Mouse (Mus musculus): Measurements from ENCODE around the gene Tmem151a. TPM values are rescaled to one million over a fixed set of nuclear protein-coding genes. Genes with fewer than 3 reads are reported as not detected.

Tmem151a gene
- total RNA-seq, 4 experiments from 2014 or later: 0.12 TPM; not detected in 3

DNA sequence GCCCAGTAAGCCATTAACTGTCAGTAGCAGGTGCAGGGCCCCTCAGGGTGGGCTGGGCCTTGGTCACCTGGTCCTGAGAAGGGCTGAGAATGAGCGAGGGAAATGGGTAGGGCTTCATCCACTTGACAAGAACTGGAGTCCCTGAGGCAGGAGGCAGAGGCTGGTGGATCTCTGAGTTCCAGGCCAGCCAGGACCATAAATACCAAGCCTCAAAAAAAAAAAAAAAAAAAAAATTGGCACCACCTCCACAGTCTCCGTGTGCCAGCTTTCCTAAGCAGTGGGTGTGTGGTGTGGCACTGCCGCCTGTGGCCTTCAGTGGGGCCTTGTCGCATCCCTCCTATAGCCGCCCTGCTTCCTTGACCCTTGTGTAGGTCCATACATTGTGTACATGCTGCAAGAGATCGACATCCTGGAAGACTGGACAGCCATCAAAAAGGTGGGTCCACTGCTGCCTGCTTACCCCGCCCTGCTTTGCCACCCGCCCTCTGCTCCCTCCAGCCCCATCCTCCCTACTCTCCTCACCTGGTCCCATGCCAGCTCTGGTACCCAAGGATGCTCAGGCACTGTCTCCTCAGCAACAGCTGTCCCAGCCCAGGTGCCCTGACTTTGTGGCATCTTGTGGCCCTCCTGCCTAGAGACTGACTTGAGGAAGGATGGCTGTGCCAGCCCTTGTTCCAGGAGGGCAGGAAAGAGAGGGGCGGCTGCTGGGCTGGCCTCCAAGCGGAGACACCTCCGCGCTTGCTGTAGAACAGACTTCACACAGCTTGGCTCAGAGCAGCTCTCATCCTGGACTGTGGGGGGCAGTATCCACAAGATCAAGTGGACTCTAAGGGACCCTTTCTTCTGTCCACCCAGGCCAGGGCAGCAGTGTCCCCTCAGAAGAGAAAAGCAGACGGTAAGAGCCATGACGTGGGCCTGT, 36.9 kb downstream of the Tmem151a start:
- DNase-seq (ENCODE audit: low spot score in 2 of 2): no peak

GRCm38 (mm10) chr19:5045531-5045930, 39.8 kb downstream of the Tmem151a start:
- DNase-seq (ENCODE audit: low spot score in 2 of 2): no peak

- no peak for DNase-seq (ENCODE audit: low spot score in 2 of 2)
Measured at GRCm38 (mm10) chr19:5041588-5041987, 43.7 kb downstream of the Tmem151a start.

- DNase-seq (ENCODE audit: low spot score in 2 of 2): peak; percentile 78 to 79
Measured at GRCm38 (mm10) chr19:5040862-5041523, 44.3 kb downstream of the Tmem151a start, which contains the start of gene Brms1. Brms1 (plus strand) TSS chr19:5041354.

GRCm38 (mm10) chr19:5039301-5040114, 45.8 kb downstream of the Tmem151a start:
- no peak for DNase-seq (ENCODE audit: low spot score in 2 of 2)

- peak; percentile 74 to 84 for DNase-seq (ENCODE audit: low spot score in 2 of 2)
Measured at GRCm38 (mm10) chr19:5038709-5039156, 46.6 kb downstream of the Tmem151a start, which contains the start of the genes B4gat1 and AC124502.3. B4gat1 (plus strand) TSS chr19:5038826. AC124502.3 (plus strand) TSS chr19:5038891.

- DNase-seq (ENCODE audit: low spot score in 2 of 2): peak; percentile 54 to 64
Measured at GRCm38 (mm10) chr19:5037678-5038571, 47.4 kb downstream of the Tmem151a start.

DNA sequence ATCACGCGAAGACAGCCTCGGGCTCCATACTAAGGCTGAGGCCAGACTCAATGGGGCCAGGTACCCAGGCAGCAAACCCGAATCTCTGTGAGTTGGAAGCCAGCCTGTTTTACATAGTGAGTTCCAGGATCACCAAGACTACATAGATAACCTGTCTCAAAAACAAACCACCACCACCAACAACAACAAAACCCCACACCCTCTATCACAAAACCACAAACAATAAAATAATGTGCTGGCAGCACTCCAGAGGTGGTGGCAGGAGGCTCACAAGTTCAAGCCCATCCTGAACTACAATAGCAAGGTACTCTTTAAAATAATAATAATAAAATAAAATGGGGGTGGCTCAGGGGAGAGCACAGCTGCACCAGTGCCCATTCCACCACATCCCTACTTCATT, 48.8 kb downstream of the Tmem151a start:
- no peak for DNase-seq (ENCODE audit: low spot score in 2 of 2)

DNA sequence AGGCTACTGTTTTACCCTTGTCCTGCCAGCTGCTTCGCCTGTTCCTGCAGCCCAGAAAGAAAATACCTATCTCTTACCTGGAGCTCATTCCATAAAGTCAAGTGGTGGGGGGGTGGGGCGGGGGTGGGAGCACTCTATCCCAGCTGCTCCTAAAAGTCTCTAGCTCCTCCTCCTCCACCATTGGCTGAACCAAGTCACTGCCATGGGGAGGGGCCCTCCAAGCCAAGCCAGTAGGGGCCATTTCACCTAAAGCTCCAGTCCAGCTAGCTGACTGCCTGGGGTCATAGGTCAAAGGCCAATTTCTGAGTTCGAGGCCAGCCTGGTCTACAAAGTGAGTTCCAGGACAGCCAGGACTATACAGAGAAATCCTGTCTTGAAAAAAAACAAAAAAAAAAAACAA, 52.6 kb downstream of the Tmem151a start:
- DNase-seq (ENCODE audit: low spot score in 2 of 2): no peak

DNA sequence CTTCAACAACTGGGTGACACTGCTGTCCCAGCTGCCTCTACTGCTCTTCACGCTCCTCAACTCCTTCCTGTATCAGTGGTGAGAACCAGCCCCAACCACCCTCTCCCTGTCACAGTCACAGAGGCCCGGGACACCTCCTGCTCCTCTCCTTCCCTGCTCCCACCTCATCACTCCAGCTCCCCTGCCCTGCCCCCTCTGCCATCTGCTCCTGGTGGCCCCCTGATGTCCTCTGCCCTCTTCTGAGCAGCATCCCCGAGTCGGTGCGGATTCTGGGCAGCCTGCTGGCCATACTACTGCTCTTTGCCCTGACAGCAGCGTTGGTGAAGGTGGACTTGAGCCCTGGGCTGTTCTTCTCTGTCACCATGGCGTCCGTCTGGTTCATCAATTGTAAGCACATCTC, 59.2 kb downstream of the Tmem151a start:
- no peak for DNase-seq (ENCODE audit: low spot score in 2 of 2)

DNA sequence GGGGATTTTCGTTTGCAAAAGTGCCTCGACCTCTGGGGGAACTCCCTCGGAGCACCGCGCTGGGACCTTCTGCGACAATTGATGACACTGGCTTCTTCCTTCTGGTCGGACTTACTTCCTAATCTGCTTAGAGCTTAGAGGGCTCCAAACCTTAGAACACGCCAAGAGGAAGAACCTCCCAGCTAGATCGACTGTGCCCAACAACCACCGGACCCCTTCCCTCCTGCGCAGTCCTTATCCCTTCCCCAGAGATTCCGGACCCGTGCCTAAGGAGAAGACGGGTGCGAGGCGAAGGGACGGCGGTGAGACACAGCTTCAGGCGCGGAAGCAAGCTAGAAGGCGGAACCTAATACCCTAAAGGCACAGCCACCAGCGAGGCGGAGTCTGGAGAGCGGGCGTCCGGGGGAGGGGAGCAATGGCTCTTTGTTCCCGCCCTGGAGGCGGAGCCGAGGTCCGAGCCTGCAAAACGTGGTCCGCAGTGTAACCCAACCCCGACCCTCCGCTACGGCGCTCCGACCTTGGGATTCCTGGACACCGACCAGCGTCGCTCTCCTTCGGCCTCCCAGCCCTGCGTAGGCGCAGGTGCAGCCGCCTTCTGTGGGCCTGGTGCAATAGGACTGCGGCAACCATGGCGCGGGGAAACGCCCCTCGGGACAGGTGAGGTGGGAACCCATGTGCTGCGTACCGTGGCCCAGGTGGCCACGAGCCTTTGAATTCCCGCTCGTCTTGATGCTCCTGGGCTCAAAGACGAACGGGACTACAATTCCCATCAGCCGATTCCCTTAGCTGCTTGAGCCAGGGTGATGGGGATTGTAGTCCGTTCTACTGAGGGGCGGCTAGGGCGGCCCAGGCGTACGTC, 61.5 kb downstream of the Tmem151a start, which contains the start of gene Slc29a2:
Gene Slc29a2 (plus strand): TSS at position 240 of the 859 bp plus-strand sequence.
- DNase-seq (ENCODE audit: low spot score in 2 of 2): peak; percentile 91 to 92

DNA sequence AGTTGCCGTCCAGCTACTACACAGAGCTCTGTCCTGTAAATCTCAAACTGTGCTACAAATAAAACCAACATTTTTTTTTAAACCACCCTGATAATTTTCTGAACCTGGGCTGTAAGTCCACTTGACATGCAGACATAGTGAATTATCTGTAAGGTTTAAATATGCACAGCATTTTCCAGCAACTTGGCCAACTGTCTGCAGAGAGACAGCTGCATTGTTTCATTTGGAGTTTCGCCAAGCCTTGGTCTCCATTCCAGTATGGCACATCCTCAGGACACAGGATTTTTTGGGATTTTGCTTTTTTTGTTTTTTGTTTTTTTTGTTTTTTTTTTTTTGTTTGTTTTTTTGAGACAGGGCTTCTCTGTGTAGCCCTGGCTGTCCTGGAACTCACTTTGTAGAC, 63.9 kb downstream of the Tmem151a start:
- no peak for DNase-seq (ENCODE audit: low spot score in 2 of 2)

Other genes with a start within 250 kb of the Tmem151a start
- gene Ccs, start 246.2 kb downstream of the Tmem151a start, total RNA-seq (2022): 10 to 100 TPM; 18.0 to 27.4 (median 22.5) TPM
- not detected for gene Ccdc87, start 246.2 kb downstream of the Tmem151a start, total RNA-seq (2022)
- gene Ctsf, start 230.4 kb downstream of the Tmem151a start, total RNA-seq (2022): 10 to 100 TPM; 26.2 to 36.7 (median 31.9) TPM
- gene Actn3, start 207.6 kb downstream of the Tmem151a start, total RNA-seq (2022): over 10,000 TPM in 2 of 4 experiments, 1,000 to 10,000 TPM in 2; 9,112 to 10,193 (median 10,010) TPM
- gene Zdhhc24, start 206.9 kb downstream of the Tmem151a start, total RNA-seq (2022): 1 to 10 TPM; 1.8 to 3.6 (median 2.6) TPM
- gene Bbs1, start 178.9 kb downstream of the Tmem151a start, total RNA-seq (2022): 1 to 10 TPM; 1.1 to 3.3 (median 1.2) TPM
- gene Dpp3, start 157.2 kb downstream of the Tmem151a start, total RNA-seq (2022): 10 to 100 TPM; 12.5 to 14.3 (median 13.1) TPM
- gene Peli3, start 142.4 kb downstream of the Tmem151a start, total RNA-seq (2022): 1 to 10 TPM; 2.7 to 3.8 (median 3.3) TPM
- gene Mrpl11, start 123.4 kb downstream of the Tmem151a start, total RNA-seq (2022): 10 to 100 TPM; 56.3 to 63.7 (median 60.7) TPM
- under 1 TPM in 1 of 4 experiments, not detected in 3; 0.11 TPM for gene Npas4, start 95.2 kb downstream of the Tmem151a start, total RNA-seq (2022)
- gene Slc29a2, start 61.7 kb downstream of the Tmem151a start, total RNA-seq (2022): 1 to 10 TPM; 4.0 to 6.1 (median 4.3) TPM
- 10 to 100 TPM; 16.0 to 23.1 (median 19.5) TPM for gene B4gat1, start 46.7 kb downstream of the Tmem151a start, total RNA-seq (2022)
- gene AC124502.3, start 46.6 kb downstream of the Tmem151a start, total RNA-seq (2022): 1 to 10 TPM in 3 of 4 experiments, under 1 TPM in 1; 0.61 to 1.7 (median 1.4) TPM
- gene Brms1, start 44.2 kb downstream of the Tmem151a start, total RNA-seq (2022): 10 to 100 TPM; 14.8 to 17.6 (median 16.4) TPM
- gene Rin1, start 35.0 kb downstream of the Tmem151a start, total RNA-seq (2022): 1 to 10 TPM in 1 of 4 experiments, under 1 TPM in 3; 0.47 to 1.0 (median 0.75) TPM
- gene Cd248, start 17.5 kb downstream of the Tmem151a start, total RNA-seq (2022): 1 to 10 TPM; 5.2 to 8.9 (median 7.0) TPM
- gene Yif1a, start 3.0 kb upstream of the Tmem151a start, total RNA-seq (2022): 10 to 100 TPM; 37.4 to 44.7 (median 39.8) TPM
- not detected for gene Cnih2, start 13.0 kb upstream of the Tmem151a start, total RNA-seq (2022)
- 100 to 1,000 TPM; 124 to 137 (median 131) TPM for gene Rab1b, start 21.5 kb upstream of the Tmem151a start, total RNA-seq (2022)
- 10 to 100 TPM; 60.6 to 68.9 (median 64.0) TPM for gene Klc2, start 33.0 kb upstream of the Tmem151a start, total RNA-seq (2022)
- 1 to 10 TPM; 4.5 to 6.6 (median 5.4) TPM for gene Pacs1, start 187.6 kb upstream of the Tmem151a start, total RNA-seq (2022)
- gene Sf3b2, start 209.9 kb upstream of the Tmem151a start, total RNA-seq (2022): 10 to 100 TPM; 59.7 to 74.1 (median 62.9) TPM
- under 1 TPM in 1 of 4 experiments, not detected in 3; 0.17 TPM for gene Gal3st3, start 212.8 kb upstream of the Tmem151a start, total RNA-seq (2022)